Mouse (Mus musculus) erythroblast, embryonic 14.5 days (primary cell): ENCODE measurements around the gene Avil.

ENCODE experiments used
- GATA1 ChIP-seq: IDR thresholded peaks from 2 replicates; pipeline ENCODE4 v1.6.1; 2012; ENCODE audit warnings: low read length, inconsistent platforms, mixed read lengths
- TAL1 ChIP-seq: IDR thresholded peaks from 3 replicates; pipeline ENCODE4 v1.6.1; 2012; ENCODE audit warnings: low read length, inconsistent platforms, mixed read lengths

DNA sequence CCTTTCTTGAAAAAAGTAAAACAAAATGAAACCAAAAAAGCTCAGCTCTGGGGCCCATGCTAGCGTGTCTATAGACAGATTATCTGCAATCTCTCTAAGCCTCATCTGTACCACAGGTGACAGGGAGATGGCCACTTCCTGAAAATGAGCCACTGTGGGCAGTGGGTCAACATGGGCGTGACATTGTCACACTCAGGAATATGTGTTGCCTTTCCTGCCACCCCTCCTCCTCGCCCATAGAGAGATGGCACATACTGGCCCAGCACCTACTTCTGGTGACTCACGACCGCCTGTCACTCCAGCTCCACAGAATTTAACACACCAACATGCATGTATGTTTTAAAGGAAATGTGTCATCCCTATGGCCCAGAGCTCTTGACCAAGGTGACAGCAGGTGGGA lies 2.3 kb downstream of the Avil start:
- TF ChIP-seq GATA1 (no peak), TAL1 (no peak)
